Mouse (Mus musculus) right cerebral cortex, postnatal 36 days (tissue): Measurements from ENCODE around the gene Uhrf1.
"Not testable (repeated sequence)": the region's sequence is repeated elsewhere in the genome, so short reads cannot be mapped to it uniquely, and the experiment has no call there.

Experiments used
- DNase-seq, 2 experiments: peaks; one replicate each; pipeline ENCODE4 v3.0.0; 2022; ENCODE audit warnings: low spot score in 2 of 2, mixed read lengths in 1 of 2

Uhrf1 gene

DNA sequence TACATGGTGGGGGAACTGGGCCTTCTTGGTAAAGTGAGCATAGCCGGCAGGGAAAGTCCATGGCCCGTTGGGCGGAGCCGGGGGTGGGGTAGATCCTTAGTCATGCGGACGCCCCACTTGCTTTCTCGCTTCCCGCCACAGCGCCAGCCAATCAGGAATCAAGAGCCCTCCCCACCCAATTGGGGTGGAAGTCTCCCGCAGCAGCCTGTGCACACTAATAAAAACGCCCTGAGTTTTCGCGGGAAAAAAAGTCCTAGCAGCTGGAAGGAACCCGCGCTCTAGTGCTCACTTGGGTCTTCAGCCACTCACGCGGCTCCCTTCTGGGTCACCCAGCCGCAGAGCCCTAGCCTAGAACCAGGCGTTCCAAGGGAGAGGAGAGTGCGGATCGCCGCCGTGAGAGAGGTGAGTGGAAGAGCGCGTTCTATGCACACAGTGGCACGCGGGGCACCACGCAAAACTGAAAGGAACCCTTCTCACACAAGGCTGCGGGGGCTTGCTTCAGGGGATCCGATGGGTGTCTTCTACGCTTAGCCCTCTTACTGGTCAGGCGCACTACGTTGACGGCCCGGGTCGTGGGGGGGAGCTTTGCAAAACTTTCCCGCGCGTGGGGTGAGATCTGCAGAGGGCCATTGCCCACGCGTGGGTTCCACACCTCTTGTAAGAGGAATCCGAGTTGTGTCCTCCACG is at the start of gene Uhrf1:
Gene Uhrf1, plus strand, starts transcription at position 162 of the 687 bp plus-strand sequence.
- no peak for DNase-seq

DNA sequence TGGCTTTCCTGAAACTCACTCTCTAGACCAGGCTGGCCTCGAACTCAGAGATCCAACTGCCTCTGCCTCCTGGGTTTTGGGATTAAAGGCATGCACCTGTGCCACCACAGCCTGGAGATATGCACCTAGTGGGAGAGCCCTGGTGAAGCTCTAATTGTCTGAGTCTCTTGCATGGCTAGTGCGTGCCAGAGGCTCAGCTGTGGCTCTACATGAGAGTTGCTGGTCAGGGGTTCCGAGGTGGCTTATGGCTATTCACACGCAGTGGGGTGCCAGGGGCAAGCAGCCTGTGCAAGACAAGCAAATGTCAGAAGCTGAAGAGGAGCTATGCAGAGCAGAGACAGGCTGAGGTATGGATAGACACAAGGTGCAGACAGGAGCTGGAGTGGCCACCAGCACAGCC is 48.4 kb upstream of the Uhrf1 start:
- DNase-seq = no peak

DNA sequence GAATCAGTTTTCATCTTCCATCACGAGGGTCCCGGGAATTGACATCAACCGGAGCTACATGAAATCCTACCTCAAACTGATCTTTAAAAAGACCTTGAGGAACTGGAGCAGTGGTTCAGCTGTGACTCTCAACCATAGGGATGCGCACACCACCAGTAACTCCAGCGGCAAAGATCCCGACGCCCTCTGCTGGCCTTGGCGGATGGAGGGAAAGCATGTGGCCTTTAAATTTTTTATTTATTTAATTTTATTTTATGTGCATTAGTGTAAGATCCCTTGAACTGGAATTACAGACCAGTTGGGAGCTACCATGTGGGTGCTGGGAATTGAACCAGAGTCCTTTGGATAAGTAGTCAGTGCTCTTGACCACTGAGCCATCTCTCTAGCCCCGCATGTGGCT is 47.7 kb upstream of the Uhrf1 start:
- DNase-seq = peak in 1 of 2 experiments; percentile 54

DNA sequence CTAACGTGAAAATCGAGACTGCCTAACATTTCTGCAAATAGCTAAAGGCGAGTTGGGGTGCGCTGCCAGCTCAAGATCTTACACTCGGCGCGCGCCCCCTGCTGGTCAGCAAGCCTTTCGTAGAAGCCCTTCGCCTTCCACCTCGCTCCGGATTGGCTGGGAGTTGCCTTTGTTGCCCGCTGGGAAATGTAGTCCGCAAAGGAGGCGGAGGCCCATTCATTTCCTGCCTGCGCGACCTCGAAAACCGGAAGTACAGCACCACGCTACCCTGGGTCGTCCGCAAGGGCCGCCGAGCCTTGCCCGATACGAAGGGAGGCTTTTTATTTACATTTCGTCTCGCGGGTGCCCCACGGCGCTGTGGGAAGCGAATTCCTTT is 47.3 kb upstream of the Uhrf1 start:
- peak; percentile 97 to 99 for DNase-seq

DNA sequence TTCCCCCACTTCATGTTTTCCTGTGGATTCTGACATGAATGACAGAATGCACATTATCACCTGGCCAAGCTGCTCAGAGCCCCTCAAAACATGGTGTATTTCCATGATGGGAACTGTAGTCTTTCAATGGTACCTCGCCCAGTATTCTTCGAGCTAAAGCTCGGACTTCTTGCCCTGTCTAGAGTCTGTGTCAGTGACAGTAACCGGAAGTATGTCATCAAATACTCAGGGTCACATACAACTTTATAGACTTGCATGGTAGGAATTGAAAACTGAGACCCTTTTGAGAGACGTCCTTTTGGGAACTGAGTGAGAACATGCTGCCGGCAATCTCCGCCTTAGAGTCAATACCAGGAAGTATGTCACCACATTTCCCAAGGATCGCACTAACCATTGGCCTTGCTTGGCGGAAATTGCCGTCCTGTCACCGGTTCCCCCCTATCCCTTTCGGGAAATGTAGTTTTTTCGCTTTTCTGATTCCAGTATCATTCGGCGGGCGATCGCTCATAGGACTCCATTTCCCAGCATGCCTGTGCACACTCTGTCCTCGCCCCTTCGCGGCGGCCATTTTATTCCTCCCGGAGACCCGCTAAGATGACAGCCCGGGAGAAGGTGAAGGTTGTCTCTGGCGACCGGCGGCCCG is 46.8 kb upstream of the Uhrf1 start, which contains the start of gene Fem1a:
Gene Fem1a, plus strand, starts transcription at position 572 of the 643 bp plus-strand sequence.
- peak; percentile 95 to 98 for DNase-seq

DNA sequence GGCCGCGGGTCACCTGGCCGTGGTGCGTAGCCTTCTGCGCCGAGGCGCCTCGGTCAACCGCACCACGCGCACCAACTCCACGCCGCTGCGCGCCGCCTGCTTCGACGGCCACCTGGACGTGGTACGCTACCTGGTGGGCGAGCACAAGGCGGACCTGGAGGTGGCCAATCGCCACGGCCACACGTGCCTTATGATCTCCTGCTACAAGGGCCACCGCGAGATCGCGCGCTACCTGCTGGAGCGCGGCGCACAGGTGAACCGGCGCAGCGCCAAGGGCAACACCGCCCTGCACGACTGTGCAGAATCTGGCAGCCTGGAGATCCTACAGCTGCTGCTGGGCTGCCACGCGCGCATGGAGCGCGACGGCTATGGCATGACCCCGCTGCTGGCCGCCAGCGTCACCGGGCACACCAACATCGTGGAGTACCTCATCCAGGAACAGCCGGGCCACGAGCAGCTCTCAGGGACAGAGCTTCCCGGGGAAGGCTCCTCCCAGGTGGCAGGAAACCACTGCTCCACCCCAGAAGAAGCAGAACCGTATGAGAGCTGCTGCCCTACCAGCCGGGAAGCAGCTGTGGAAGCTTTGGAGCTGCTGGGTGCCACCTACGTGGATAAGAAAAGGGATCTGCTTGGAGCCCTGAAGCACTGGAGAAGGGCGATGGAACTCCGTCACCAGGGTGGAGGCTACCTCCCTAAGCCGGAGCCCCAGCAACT is 45.8 kb upstream of the Uhrf1 start:
- DNase-seq = no peak

DNA sequence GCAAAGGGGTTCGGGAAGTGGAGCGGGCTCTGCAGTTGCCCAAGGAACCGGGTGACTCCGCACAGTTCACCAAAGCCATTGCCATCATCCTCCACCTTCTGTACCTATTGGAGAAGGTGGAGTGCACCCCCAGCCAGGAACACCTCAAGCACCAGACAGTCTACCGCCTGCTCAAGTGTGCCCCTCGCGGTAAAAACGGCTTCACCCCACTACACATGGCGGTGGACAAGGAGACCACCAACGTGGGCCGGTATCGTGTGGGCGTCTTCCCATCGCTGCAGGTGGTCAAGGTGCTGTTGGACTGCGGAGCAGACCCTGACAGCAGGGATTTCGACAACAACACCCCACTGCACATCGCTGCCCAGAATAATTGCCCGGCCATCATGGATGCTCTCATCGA is 44.9 kb upstream of the Uhrf1 start:
- DNase-seq = not testable (repeated sequence)

DNA sequence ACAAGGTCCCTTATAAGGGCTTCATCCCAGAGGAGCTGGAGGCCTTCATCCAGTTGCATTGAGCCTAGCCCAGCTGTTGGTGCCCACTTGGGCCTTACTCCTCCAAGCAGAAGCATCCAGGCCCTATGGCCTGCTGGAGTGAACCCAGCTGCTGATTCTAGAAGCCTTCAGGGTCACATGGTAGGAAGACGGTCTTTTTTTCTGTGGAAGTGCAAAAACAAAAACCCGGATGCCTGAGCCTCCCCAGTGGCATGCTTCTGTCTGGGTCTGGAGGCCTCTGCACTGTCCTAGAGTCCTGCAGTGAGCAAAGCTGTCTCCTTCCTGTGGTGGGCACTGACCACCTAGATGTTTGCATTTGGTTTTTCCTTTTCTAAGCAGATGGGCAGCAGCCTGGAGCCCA is 44.3 kb upstream of the Uhrf1 start:
- DNase-seq = not testable (repeated sequence)

DNA sequence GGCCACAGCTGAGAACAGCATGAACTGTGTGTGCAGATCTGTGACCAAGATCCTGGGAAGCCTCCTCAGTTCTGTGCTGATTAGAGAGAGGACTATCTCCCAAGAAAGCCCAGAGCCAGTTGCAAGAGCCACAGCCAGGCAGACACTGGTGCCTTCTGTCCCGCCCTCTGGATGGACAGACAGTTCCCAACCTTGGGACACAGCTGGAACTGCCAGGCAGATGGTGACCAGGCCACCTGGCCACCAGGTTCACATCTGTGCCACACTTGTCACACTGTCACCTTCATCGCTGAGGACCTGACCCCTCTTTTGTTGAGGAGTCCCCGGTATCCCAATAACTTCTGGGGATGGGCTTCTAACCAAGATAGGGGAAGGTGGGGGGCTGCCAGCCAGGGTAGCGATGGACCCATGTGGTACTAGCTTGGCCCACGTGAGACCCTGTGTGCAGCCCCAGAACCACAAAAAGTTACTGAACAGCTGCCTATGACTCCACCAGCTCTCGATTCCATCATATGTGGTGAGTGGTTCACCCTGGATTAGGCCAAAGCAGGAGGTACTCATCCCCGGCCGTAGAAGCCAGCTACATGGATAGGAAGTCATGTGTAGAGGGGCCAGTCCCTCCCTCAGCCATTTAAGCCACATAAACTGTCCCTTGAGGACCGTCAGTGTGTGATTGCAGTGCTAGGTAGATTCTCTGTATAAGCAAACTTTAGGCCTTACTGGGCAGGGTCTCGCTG is 43.7 kb upstream of the Uhrf1 start:
- DNase-seq = no peak

DNA sequence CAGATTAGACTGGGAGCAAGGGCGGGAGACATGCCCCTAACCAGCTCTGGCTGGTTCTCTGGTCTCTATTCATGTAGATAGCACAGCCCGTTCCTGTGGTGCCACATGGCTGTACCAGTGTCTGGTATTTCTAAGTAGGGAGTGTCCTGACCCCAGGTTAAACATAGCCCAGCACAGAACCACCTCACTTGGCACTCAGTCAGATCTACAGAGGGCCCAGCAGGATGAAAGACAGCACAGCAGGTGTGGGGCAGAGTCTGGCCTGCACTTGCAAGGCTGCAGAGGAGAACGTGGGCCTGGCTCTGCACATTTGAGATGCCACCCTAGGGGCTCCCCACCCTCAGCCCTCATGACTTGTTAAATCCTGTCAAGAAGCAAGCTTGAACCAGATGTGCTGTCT is 42.0 kb upstream of the Uhrf1 start:
- no peak for DNase-seq

DNA sequence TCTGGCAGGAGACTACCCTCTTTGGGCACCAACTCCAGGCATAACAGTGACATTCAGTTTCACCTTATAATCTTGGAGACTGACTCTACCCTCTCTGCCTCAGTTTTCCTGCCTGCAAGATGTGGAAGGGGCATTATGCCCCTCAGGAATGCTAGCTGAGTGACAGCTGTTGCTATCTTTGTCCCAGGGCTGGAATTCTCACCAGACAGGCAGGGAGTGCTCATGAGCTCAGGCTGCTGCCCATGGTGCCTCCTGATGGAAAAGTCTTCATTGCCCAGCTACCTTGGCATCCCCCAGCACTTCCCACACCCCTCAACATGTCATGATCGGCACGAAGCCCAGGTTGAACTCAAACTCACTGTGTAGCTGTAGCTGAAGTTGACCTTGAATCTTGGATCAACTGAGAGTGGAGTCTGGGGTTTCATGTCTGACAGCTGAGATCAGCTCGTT is 40.5 kb upstream of the Uhrf1 start:
- no peak for DNase-seq

DNA sequence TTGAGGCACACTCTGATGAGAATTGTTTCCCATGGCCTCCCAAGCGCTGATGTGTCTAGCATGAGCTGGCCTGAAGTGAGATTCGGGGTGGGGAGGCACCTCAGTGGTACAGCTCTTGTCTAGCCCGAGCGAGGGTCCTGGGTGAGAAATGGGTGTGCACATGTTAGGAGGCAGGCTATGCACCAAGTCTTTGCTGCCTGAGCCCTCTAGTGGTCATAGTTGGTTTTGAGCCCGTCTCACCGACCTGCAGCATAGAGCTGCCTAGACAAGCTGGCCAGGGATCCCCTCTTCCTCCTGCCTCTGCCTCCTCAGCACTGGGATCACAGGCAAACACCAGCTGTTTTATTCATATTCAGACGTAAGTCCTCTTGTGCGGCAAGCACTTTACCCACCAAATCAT is 39.1 kb upstream of the Uhrf1 start:
- peak; percentile 71 to 75 for DNase-seq

DNA sequence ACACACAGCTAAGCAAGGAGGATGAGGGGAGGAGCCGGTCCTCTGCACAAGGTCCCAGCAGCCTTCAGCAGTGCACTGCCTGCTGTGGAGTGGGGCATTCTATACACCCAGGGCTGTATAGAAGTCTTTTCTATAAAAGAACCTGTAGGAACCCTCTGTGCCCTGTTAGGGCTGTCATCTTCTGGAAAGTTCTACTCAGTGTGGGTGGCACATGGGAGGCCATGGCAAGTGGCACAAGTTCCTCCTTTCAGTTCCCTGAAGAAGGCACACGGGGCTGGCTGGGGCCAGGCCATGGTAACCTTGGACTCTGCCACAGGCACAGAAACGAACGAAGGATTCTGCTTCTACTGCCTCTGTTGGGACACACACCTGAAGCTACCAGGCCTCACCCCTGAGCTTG is 38.1 kb upstream of the Uhrf1 start:
- DNase-seq = no peak

DNA sequence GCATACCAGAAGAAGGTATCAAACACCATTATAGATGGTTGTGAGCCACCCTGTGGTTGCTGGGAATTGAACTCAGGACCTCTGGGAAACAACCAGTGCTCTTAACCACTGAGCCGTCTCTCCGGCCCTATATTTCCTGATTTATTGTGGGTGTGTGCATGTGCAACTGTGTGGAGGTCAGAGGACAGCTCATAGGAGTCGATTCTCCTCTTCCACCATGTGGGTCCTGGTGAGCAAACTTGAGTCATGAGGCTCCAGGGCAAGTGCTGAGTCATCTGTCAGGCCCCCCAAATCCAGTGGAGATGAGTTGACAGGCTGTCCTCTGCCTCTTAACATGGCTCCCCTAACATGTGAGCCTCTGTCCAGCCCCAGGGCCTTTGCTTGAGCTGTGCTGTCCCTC is 37.3 kb upstream of the Uhrf1 start:
- DNase-seq = no peak

DNA sequence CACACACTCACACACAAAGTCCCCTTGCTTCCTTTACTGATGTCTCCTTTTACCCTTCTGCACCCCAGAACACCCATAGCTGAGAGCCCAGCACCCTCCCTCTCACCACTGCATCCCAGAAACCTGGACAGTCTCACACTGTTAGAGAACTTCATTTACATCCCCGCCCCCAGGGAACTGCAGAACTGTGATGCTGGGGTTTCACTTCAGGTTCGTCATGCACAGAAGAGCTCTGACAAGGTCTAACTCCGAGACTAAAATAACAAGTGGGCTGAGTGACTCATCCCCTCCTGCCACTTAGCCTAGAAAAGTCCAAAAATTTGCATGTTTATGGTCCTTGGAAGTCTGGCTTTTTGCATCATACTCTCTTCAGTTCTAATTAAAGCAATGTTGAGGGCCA is 36.9 kb upstream of the Uhrf1 start:
- peak; percentile 78 to 91 for DNase-seq

DNA sequence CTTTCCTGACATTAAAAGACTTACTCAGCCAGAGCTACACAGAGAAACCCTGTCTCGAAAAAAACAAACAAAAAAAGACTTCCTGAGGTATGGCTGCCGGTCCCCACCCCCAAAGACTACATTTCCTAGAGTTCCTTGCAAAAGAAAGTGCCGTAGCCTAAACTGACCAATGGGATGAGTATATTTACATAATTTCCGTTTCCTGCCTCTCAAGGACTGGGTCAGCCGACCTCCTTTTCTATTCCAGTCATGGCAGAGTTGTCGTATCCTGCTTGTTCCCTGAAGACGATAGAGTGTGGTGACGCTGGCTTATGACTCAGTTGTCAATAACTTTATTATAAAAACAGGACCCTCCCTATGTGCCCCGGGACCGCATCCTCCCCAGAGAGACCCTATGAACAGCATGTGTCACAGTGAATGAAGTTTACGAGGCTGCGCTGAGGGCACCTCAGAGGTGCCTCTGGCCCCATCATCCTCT is 33.9 kb upstream of the Uhrf1 start:
- DNase-seq = peak; percentile 58 to 70

DNA sequence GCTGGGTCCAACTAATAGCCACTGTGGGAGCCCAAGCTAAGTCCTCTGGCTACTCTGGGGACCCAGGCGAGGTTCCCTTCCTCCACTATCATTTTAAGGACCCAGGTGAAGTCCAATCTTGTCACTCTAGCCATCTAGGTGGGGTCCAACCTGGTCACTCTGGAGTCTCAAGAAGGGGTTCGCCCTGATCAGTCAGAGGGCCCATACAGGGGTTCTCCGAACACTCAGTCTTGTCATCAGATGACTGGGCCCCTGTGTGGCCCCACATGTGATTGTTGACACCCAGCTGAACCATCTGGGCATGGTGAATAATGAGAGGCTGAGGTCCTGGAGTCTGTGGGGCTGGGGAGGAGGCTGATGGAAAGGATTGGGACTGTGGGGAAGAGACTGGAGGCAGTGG is 33.4 kb upstream of the Uhrf1 start:
- no peak for DNase-seq

DNA sequence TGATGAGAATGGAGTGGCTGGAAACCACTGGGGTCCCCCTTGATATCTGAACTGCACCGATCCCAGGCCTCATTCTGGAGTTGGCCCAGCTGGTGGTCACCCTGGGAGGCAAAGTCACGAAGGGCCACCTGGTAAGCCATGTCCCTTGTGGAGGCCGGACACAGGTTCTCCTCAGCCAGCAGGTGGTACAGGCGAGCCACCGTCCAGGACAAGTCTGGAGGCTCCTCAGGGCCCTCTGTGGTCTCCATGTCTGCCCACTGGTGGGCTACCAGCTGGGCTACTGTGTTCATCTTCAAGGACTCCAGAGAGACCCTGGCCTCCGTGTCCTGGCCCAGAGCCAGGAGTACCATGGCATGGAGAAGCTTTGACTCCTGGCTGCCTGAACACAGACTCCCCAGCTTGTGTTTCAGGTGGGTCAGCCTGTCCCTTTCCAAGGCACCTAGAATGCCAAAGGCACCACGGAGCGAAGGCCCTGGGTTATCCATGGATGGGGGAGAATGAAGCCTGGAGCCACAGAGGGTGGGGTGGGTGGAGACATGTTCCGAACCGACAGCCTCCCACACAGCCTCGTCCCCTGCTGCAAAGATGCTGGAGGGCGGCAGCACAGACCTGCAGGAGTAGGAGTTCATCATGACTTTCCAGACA is 31.4 kb upstream of the Uhrf1 start:
- DNase-seq = no peak

DNA sequence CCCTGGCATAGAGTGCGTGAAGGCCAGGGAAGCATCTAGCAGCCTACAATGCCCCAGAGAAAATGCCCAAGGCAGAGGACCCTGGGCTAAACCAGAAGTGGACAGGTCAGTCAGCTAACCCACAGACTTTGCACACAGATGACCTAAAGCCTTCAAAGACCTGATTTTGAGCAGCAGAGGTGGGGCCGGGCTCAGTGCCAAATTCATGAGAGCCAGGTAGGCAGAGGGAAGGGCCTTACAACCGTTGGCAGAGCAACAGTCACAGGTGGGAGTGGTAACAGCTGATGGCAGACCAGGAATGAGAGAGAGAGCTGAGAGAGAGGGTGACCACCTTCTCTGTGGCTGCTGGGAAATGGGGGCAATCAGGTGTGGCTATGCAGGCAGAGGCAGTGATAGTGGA is 30.5 kb upstream of the Uhrf1 start:
- no peak for DNase-seq

DNA sequence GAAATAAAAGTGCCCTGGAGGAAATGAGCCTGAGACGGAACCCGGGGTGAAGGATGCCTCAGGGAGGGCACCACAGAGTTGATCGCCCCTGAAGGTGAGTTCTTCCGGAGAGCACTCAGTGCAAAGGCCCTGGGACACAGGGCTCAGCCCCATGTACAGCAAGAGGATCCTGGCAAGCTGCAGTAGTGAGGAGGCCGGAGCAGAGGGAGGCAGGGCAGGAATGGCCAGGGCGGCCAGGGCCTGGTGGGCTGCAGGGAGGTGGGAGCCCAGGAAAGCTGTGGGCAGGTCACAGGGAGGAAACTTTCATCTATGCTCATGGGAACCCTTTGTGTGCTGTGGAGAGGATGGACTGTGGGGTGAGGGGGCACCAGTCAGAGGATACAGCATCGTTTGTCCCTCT is 29.6 kb upstream of the Uhrf1 start:
- DNase-seq = no peak

DNA sequence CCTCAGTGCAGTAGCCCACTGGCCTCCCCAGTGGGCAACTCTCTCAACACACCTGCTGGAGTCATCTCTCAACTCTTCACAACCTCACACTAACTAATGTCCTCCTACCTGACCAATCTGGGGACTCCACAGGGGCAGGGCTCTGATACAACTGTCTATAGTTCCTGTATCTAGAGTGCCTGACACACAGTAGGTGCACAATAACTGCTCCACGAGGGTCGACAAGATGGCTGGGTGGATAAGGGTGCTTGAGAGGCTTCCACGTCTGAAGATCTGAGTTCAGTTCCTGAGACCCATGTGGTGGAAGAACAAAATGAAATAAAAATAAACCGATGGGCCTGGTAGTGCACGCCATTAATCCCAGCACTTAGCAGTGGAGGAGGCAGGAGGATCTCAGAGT is 29.1 kb upstream of the Uhrf1 start:
- DNase-seq = no peak
